Mouse (Mus musculus) liver, adult 2 months (tissue): ENCODE data around the gene Vps11.

Experiments used
- CTCF ChIP-seq: fragments of 200-500 bp; IDR thresholded peaks from 2 replicates; pipeline ENCODE4 v1.5.1; 2011; ENCODE audit warnings: low read depth, low read length, control low read depth
- POLR2A ChIP-seq: fragments of 200-500 bp; IDR thresholded peaks from 2 replicates; pipeline ENCODE4 v1.6.1; 2011; ENCODE audit warnings: low read length, control low read depth; ENCODE audit not compliant: insufficient read depth; ENCODE audit errors: extremely low read depth

DNA sequence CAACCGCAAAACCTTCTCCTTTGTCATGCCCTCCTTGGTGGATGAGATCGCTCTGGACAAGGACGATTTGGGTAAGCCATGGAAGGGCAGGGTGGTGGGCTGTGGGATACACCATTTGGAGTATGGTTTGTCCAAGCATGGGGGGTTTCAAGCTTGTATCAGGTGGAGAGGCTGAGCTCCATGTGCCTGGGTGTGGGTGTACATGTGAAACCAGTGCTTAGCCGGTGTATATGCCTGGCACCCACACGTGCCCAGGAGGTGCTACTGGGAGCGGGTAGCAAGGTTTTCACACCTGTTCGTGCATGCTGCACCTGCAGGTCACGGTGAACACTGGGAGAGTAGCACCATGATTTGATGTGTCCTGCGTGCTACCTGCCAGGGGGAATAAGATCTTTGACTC lies 37.1 kb upstream of the Vps11 start:
- TF ChIP-seq POLR2A, result no peak
- no peak for TF ChIP-seq CTCF
